Mouse (Mus musculus) midbrain, postnatal 0 days (tissue): Measurements from ENCODE around the gene Zfp90. TPM values are rescaled to one million over a fixed set of nuclear protein-coding genes. Genes with fewer than 3 reads are reported as not detected.
"Not testable (repeated sequence)": the region's sequence is repeated elsewhere in the genome, so short reads cannot be mapped to it uniquely, and the experiment has no call there.

Experiments used
- ATAC-seq: fragments of 200-750 bp; cut with Nextera tagmentation; 2 replicates; pipeline ENCODE4 v1.8.0; 2017; ENCODE audit warnings: moderate number of reproducible peaks, mild to moderate bottlenecking, moderate TSS enrichment, moderate library complexity; ENCODE audit not compliant: low FRiP score
- DNase-seq: peaks from one replicate; pipeline ENCODE4 v3.0.0-alpha.2; 2015; ENCODE audit warnings: low spot score
- H3K27ac ChIP-seq: fragments of 300-500 bp; sonication (generic); 2 replicates; pipeline ENCODE4 v1.5.1; 2014; ENCODE audit warnings: low read depth, mild to moderate bottlenecking, low read length, mixed read lengths
- H3K27me3 ChIP-seq: fragments of 300-500 bp; sonication (generic); 2 replicates; pipeline ENCODE4 v1.6.1; 2014; ENCODE audit warnings: low read length, control low read depth, mixed read lengths; ENCODE audit not compliant: insufficient read depth
- H3K36me3 ChIP-seq: fragments of 300-500 bp; sonication (generic); 2 replicates; pipeline ENCODE4 v1.6.1; 2014; ENCODE audit warnings: low read length, control low read depth, mixed read lengths; ENCODE audit not compliant: insufficient read depth
- H3K4me1 ChIP-seq: fragments of 300-500 bp; sonication (generic); 2 replicates; pipeline ENCODE4 v1.6.1; 2014; ENCODE audit warnings: mild to moderate bottlenecking, control low read depth, antibody characterized with exemption, low read length, mixed read lengths; ENCODE audit not compliant: insufficient read depth
- H3K4me2 ChIP-seq: fragments of 300-500 bp; sonication (generic); 2 replicates; pipeline ENCODE4 v1.6.1; 2014; ENCODE audit warnings: low read depth, mild to moderate bottlenecking, low read length, mixed read lengths; ENCODE audit not compliant: poor library complexity, severe bottlenecking
- H3K4me3 ChIP-seq: fragments of 300-500 bp; sonication (generic); 2 replicates; pipeline ENCODE4 v1.5.1; 2014; ENCODE audit warnings: low read depth, mild to moderate bottlenecking, low read length, moderate library complexity
- H3K9ac ChIP-seq: fragments of 300-500 bp; sonication (generic); replicated peaks from 2 replicates; pipeline ENCODE4 v1.6.1; 2014; ENCODE audit warnings: mild to moderate bottlenecking, low read length, moderate library complexity, mixed read lengths; ENCODE audit not compliant: poor library complexity, severe bottlenecking
- H3K9me3 ChIP-seq: fragments of 300-500 bp; sonication (generic); 2 replicates; pipeline ENCODE4 v1.6.1; 2016; ENCODE audit warnings: low read length, control low read depth
- CTCF ChIP-seq: IDR thresholded peaks from 2 replicates; pipeline ENCODE4 v1.5.1; 2016; ENCODE audit warnings: antibody characterized with exemption, mild to moderate bottlenecking
- WGBS: fragments of 180-500 bp; shearing (Covaris S2); extraction: QIAGEN DNeasy Blood & Tissue Kit; methylation state at CpG from one replicate; pipeline ENCODE4 v1.1.7; 2014; 5-methylcytosine and 5-hydroxymethylcytosine counted together
- polyA plus RNA-seq: library from polyadenylated mRNA; unstranded; fragments of >200 nt; fragmentation: Nextera tagmentation; extraction: Ambion mirVana; gene quantifications from 2 replicates; pipeline ENCODE4 v1.2.1, GENCODE M21; 2015
- total RNA-seq: library from RNA; depleted of rRNA; stranded (reverse); fragments of >200 nt; gene quantifications from 2 replicates; pipeline ENCODE4 v1.2.3, GENCODE M21; 2014

The Zfp90 gene
- total and polyA plus RNA-seq, 2 experiments from 2014 or later = 30.4 to 34.8 TPM

GRCm38 (mm10) chr8:106417692-106418091 is 2.6 kb downstream of the Zfp90 start:
- ATAC-seq (no peak), DNase-seq (no peak)
- Histone ChIP-seq H3K4me3 (no peak overlapping the region), H3K27me3 (no peaks in the 10 kb centered on the region), H3K36me3 (peaks cover 33% of the 10 kb centered on the region), H3K9ac (no peak overlapping the region), H3K27ac (no peak overlapping the region), H3K4me2 (no peak overlapping the region), H3K4me1 (peaks cover 4% of the 10 kb centered on the region; the same call in 1 of the 2 replicates), H3K9me3 (no peaks in the 10 kb centered on the region)
- WGBS = 97% methylated on average over 5 of the region's 5 CpGs
- no peak for TF ChIP-seq CTCF

GRCm38 (mm10) chr8:106431088-106431487 is 16.0 kb downstream of the Zfp90 start:
- no peaks in the 10 kb centered on the region for H3K4me1 ChIP-seq
- H3K9ac ChIP-seq = no peak overlapping the region
- no peak for TF ChIP-seq CTCF
- H3K27ac ChIP-seq = no peak overlapping the region
- DNase-seq (no peak), ATAC-seq (no peak)
- H3K4me3 ChIP-seq = no peak overlapping the region
- H3K36me3 ChIP-seq = peaks cover under 1% of the 10 kb centered on the region; the same call in 1 of the 2 replicates
- H3K9me3 ChIP-seq = peaks cover 5% of the 10 kb centered on the region; the same call in 1 of the 2 replicates
- H3K27me3 ChIP-seq = no peaks in the 10 kb centered on the region
- WGBS = 32% methylated on average over 12 of the region's 12 CpGs
- no peak overlapping the region for H3K4me2 ChIP-seq

GRCm38 (mm10) chr8:106431952-106432351 is 16.8 kb downstream of the Zfp90 start:
- 68% methylated on average over 10 of the region's 10 CpGs for WGBS
- H3K27me3 ChIP-seq, H3K9me3 ChIP-seq, H3K4me2 ChIP-seq, ATAC-seq, DNase-seq, H3K27ac ChIP-seq, H3K9ac ChIP-seq, H3K4me1 ChIP-seq, H3K36me3 ChIP-seq, H3K4me3 ChIP-seq: not testable (repeated sequence)
- peak; percentile 12; the same call in 1 of the 2 replicates for TF ChIP-seq CTCF

GRCm38 (mm10) chr8:106432954-106433570 is 17.9 kb downstream of the Zfp90 start:
- peak overlapping the region; percentile 31 for H3K4me3 ChIP-seq
- no peaks in the 10 kb centered on the region for H3K27me3 ChIP-seq
- peak; percentile 99 for TF ChIP-seq CTCF
- no peaks in the 10 kb centered on the region for H3K4me1 ChIP-seq
- DNase-seq (peak; percentile 88), ATAC-seq (peak; percentile 49; the same call in 1 of the 2 replicates)
- no peaks in the 10 kb centered on the region for H3K36me3 ChIP-seq
- H3K9ac ChIP-seq = peak overlapping the region; percentile 39; the same call in 1 of the 2 replicates
- H3K9me3 ChIP-seq = no peaks in the 10 kb centered on the region
- peak overlapping the region; percentile 62 for H3K4me2 ChIP-seq
- no peak overlapping the region for H3K27ac ChIP-seq
- 7% methylated on average over 20 of the region's 20 CpGs for WGBS

GRCm38 (mm10) chr8:106433667-106434066 is 18.5 kb downstream of the Zfp90 start:
- 43% methylated on average over 1 of the region's 1 CpGs for WGBS
- Histone ChIP-seq H3K9me3 (no peaks in the 10 kb centered on the region), H3K27me3 (no peaks in the 10 kb centered on the region), H3K27ac (no peak overlapping the region), H3K4me3 (peak overlapping the region; percentile 31; the same call in 1 of the 2 replicates), H3K4me1 (no peaks in the 10 kb centered on the region), H3K36me3 (no peaks in the 10 kb centered on the region), H3K4me2 (peak overlapping the region; percentile 62; the same call in 1 of the 2 replicates), H3K9ac (no peak overlapping the region; the same call in 1 of the 2 replicates)
- ATAC-seq (no peak), DNase-seq (no peak)
- no peak for TF ChIP-seq CTCF

GRCm38 (mm10) chr8:106437781-106438180 is 22.7 kb downstream of the Zfp90 start:
- 60% methylated on average over 3 of the region's 3 CpGs for WGBS
- Histone ChIP-seq H3K27ac (no peak overlapping the region), H3K9ac (no peak overlapping the region), H3K4me3 (no peak overlapping the region), H3K36me3 (no peaks in the 10 kb centered on the region), H3K4me1 (no peaks in the 10 kb centered on the region), H3K4me2 (no peak overlapping the region), H3K9me3 (no peaks in the 10 kb centered on the region), H3K27me3 (no peaks in the 10 kb centered on the region)
- no peak for ATAC-seq
- no peak for TF ChIP-seq CTCF
- DNase-seq = peak; percentile 14
